Mouse (Mus musculus) brain, adult 10 weeks (tissue): ENCODE measurements around the gene Slc35f6. TPM values are rescaled to one million over a fixed set of nuclear protein-coding genes. Genes with fewer than 3 reads are reported as not detected.

Source experiments
- polyA plus RNA-seq: library from polyadenylated mRNA; stranded (reverse); fragments of 350-450 nt; fragmentation: Illumina TruSeq; extraction: RNeasy Lipid Tissue Mini Kit (QIAGEN cat#74804); gene quantifications from one replicate; pipeline ENCODE4 v1.2.3, GENCODE M21; 2015; ENCODE audit warnings: low read depth, low replicate concordance

Slc35f6 gene
- 30.4 TPM for polyA plus RNA-seq

DNA sequence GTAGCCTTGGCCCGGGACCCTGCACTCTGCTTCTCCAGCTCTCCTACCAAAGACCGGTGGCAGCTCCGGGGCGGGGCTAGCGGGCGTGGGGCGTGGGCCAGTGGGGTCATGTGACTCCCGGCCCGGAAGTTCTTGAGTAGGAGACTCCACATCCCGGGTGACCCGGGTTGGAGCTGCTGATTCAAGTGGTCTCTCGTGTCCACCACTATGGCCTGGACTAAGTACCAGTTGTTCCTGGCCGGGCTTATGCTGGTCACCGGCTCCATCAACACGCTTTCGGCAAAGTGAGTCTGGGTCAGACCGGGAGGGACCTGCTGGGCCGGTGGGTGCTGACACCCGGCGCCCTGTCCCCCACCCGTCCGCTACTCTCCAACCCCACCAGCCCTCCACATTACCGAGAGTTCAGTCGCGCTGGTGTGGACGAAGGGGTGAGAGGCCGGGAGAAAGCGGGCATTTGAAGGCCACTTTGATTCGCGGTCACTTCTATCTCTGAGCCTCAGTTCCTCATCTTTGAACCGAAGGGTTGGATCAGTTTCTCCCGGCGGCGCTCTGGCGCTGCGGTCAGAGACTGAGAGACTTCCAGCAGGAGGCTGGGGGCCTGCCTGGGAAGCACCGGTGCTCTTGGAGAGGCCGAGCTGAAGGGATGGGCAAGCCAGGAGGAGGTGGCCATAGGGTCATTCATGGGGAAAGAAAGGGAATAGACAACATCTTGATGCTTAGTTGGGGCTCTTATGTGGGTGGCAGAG lies at the start of gene Slc35f6:
Gene Slc35f6, plus strand, starts transcription at position 119 of the 746 bp plus-strand sequence.

DNA sequence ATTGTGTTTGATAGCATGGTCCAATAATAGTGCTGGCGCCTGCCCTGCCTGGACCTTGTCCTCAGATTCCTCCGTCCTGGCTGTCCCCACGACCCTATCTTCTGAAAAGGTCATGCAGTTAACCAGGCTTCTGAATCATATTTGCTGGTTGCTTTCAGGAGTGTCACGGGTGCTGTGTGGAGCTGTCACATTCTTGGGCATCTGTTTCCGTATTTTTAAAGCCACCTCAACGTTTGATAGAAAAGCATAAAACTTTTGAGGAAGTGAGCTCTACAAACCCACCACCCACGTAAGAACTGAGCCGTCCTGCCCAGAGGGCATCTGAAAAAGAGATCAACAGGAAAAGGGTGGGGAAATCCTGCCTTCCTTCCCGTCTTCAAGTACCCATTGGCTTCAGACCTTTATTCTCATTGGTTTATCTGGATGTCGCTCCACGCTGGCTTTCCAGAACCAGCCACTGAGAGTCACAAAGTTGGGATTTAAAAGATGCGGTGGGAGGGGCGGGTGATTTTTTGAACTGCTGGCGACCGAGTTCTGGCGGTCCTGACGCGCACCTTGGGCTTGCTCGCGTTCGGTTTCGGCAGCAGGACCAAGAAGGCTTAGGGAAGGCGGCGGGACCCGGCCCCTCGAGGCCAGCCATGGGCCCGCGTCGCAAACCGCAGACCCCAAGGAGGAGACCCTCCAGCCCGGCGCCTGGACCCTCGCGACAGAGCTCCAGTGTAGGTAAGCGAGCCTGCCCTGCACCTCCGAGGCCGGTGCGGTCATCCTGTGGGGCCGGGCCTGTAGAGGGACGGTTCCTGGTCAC lies 18.9 kb downstream of the Slc35f6 start, which contains the start of gene Cenpa:
Gene Cenpa, plus strand, starts transcription at position 387 of the 805 bp plus-strand sequence.

Other genes with a start within 250 kb of the Slc35f6 start
- gene Otof, start 186.0 kb upstream of the Slc35f6 start, polyA plus RNA-seq: 6.8 TPM
- gene 1700001C02Rik, start 181.9 kb upstream of the Slc35f6 start, polyA plus RNA-seq: 2.0 TPM
- not detected for gene Cib4, start 102.1 kb upstream of the Slc35f6 start, polyA plus RNA-seq
- 13.8 TPM for gene Kcnk3, start 59.8 kb upstream of the Slc35f6 start, polyA plus RNA-seq
- gene Cenpa, start 18.8 kb downstream of the Slc35f6 start, polyA plus RNA-seq: 5.5 TPM
- gene Dpysl5, start 63.6 kb downstream of the Slc35f6 start, polyA plus RNA-seq: 14.7 TPM
- 236 TPM for gene Mapre3, start 166.7 kb downstream of the Slc35f6 start, polyA plus RNA-seq
- gene Tmem214, start 220.1 kb downstream of the Slc35f6 start, polyA plus RNA-seq: 48.4 TPM
- 11.1 TPM for gene Agbl5, start 240.8 kb downstream of the Slc35f6 start, polyA plus RNA-seq